Mouse (Mus musculus): Measurements from ENCODE around the gene Erlin1.

The Erlin1 gene

GRCm38 (mm10) chr19:43998802-43999527 lies 70.6 kb downstream of the Erlin1 start:
- DNase-seq (ENCODE audit: low read depth) = no peak

GRCm38 (mm10) chr19:43998101-43998500 lies 71.5 kb downstream of the Erlin1 start:
- DNase-seq (ENCODE audit: low read depth) = no peak

GRCm38 (mm10) chr19:43995427-43995826 lies 74.2 kb downstream of the Erlin1 start:
- no peak for DNase-seq (ENCODE audit: low read depth)

- DNase-seq (ENCODE audit: low read depth) = no peak
Measured at GRCm38 (mm10) chr19:43992464-43992863, 77.1 kb downstream of the Erlin1 start.

- DNase-seq (ENCODE audit: low read depth) = no peak
Measured at GRCm38 (mm10) chr19:43990362-43990761, 79.2 kb downstream of the Erlin1 start.

- no peak for DNase-seq (ENCODE audit: low read depth)
Measured at GRCm38 (mm10) chr19:43986069-43986794, 83.4 kb downstream of the Erlin1 start, which contains the start of gene Cpn1. Cpn1 (minus strand) TSS chr19:43986556.
